Mouse (Mus musculus) lung, embryonic 15.5 days (tissue): ENCODE results near the gene Cript. TPM values are rescaled to one million over a fixed set of nuclear protein-coding genes. Genes with fewer than 3 reads are reported as not detected.
A peak's percentile ranks its signal among the peaks of the same experiment; 100 is the strongest.
"Not testable (repeated sequence)": the region's sequence is repeated elsewhere in the genome, so short reads cannot be mapped to it uniquely, and the experiment has no call there.

Source experiments
- ATAC-seq: fragments of 200-750 bp; cut with Nextera tagmentation; 2 replicates; pipeline ENCODE4 v1.8.0; 2017; ENCODE audit warnings: moderate number of reproducible peaks, borderline replicate concordance; ENCODE audit not compliant: low FRiP score, low TSS enrichment; ENCODE audit errors: extremely low read depth
- H3K27ac ChIP-seq: fragments of 300-500 bp; sonication (generic); 2 replicates; pipeline ENCODE4 v1.5.1; 2015; ENCODE audit warnings: moderate library complexity, mild to moderate bottlenecking, inconsistent platforms
- H3K27me3 ChIP-seq: fragments of 300-500 bp; sonication (generic); 2 replicates; pipeline ENCODE4 v1.6.1; 2015; ENCODE audit warnings: inconsistent platforms
- H3K36me3 ChIP-seq: fragments of 300-500 bp; sonication (generic); 2 replicates; pipeline ENCODE4 v1.6.1; 2015; ENCODE audit warnings: inconsistent platforms
- H3K4me1 ChIP-seq: fragments of 300-500 bp; sonication (generic); 2 replicates; pipeline ENCODE4 v1.6.1; 2015; ENCODE audit warnings: inconsistent platforms
- H3K4me2 ChIP-seq: fragments of 300-500 bp; sonication (generic); 2 replicates; pipeline ENCODE4 v1.6.1; 2015; ENCODE audit warnings: inconsistent platforms, mild to moderate bottlenecking, moderate library complexity
- H3K4me3 ChIP-seq: fragments of 300-500 bp; sonication (generic); 2 replicates; pipeline ENCODE4 v1.5.1; 2015; ENCODE audit warnings: mild to moderate bottlenecking, inconsistent platforms
- H3K9ac ChIP-seq: fragments of 300-500 bp; sonication (generic); 2 replicates; pipeline ENCODE4 v1.6.1; 2015; ENCODE audit warnings: inconsistent platforms
- H3K9me3 ChIP-seq: fragments of 300-500 bp; sonication (generic); 2 replicates; pipeline ENCODE4 v1.6.1; 2016; ENCODE audit warnings: inconsistent platforms
- WGBS: fragments of 180-500 bp; shearing (Covaris S2); methylation state at CpG from one replicate; pipeline ENCODE4 v1.1.7; 2015; 5-methylcytosine and 5-hydroxymethylcytosine counted together
- polyA plus RNA-seq: library from polyadenylated mRNA; unstranded; fragments of >200 nt; fragmentation: Nextera tagmentation; extraction: Ambion mirVana; gene quantifications from 2 replicates; pipeline ENCODE4 v1.2.1, GENCODE M21; 2015

The Cript gene
- polyA plus RNA-seq, 1 experiment from 2014 or later, result 145 TPM

GRCm38 (mm10) chr17:87051652-87052051 lies 26.3 kb downstream of the Cript start:
- no peak overlapping the region for H3K4me3 ChIP-seq
- H3K27ac ChIP-seq, result no peak overlapping the region
- H3K4me1 ChIP-seq, result peaks cover 16% of the 10 kb centered on the region; the same call in 1 of the 2 replicates
- no peaks in the 10 kb centered on the region for H3K27me3 ChIP-seq
- H3K36me3 ChIP-seq, result no peaks in the 10 kb centered on the region
- no peak for ATAC-seq
- H3K4me2 ChIP-seq, result no peak overlapping the region
- no peak overlapping the region for H3K9ac ChIP-seq
- 80% methylated on average over 1 of the region's 1 CpGs for WGBS
- no peaks in the 10 kb centered on the region for H3K9me3 ChIP-seq

- H3K36me3 ChIP-seq, result no peaks in the 10 kb centered on the region
- ATAC-seq, result no peak
Observed at GRCm38 (mm10) chr17:87052432-87052831, 27.1 kb downstream of the Cript start.

DNA sequence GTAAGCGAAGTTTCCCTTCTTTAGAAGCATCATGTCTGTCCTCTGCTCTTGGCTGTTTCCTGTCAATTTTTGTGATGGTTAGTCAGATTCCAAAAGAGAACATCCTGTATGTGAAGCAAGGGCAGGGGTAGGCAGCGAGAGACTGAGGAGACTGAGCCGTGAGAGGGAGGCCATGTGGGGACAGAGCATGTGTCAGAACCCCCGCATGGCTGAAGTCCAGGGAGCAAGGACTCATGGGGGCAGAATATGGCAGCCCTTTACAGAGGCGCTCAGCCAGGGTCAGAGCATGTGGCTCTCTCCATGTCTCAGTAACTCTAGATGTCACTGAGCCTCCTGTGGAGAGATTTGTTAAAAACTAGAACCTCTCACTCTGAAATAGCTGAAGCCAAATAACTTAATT lies 28.6 kb downstream of the Cript start:
- no peaks in the 10 kb centered on the region for H3K36me3 ChIP-seq
- H3K4me1 ChIP-seq, result peaks cover 16% of the 10 kb centered on the region; the same call in 1 of the 2 replicates
- no peak overlapping the region for H3K9ac ChIP-seq
- H3K9me3 ChIP-seq, result no peaks in the 10 kb centered on the region
- H3K27me3 ChIP-seq, result no peaks in the 10 kb centered on the region
- no peak overlapping the region for H3K27ac ChIP-seq
- no peak overlapping the region for H3K4me3 ChIP-seq
- no peak for ATAC-seq
- WGBS, result 69% methylated on average over 5 of the region's 5 CpGs
- no peak overlapping the region for H3K4me2 ChIP-seq

More at GRCm38 (mm10) chr17:87052432-87052831, 27.1 kb downstream of the Cript start:
- H3K4me2 ChIP-seq, result no peak overlapping the region
- H3K9me3 ChIP-seq, result no peaks in the 10 kb centered on the region
- no peaks in the 10 kb centered on the region for H3K27me3 ChIP-seq
- no peak overlapping the region for H3K9ac ChIP-seq
- H3K4me3 ChIP-seq, result no peak overlapping the region
- H3K27ac ChIP-seq, result no peak overlapping the region
- peaks cover 16% of the 10 kb centered on the region; the same call in 1 of the 2 replicates for H3K4me1 ChIP-seq
- 71% methylated on average over 1 of the region's 1 CpGs for WGBS

- 0 out of 2 replicates have a peak overlapping the region, but pooled peaks have one; percentile 1 for H3K27ac ChIP-seq
- no peak overlapping the region for H3K4me3 ChIP-seq
- H3K9me3 ChIP-seq, result no peaks in the 10 kb centered on the region
- peaks cover 16% of the 10 kb centered on the region; the same call in 1 of the 2 replicates for H3K4me1 ChIP-seq
- peak; percentile 26; the same call in 1 of the 2 replicates for ATAC-seq
- 23% methylated on average over 5 of the region's 5 CpGs for WGBS
- no peaks in the 10 kb centered on the region for H3K36me3 ChIP-seq
- no peak overlapping the region for H3K4me2 ChIP-seq
- no peaks in the 10 kb centered on the region for H3K27me3 ChIP-seq
- no peak overlapping the region for H3K9ac ChIP-seq
Observed at GRCm38 (mm10) chr17:87055051-87055459, 29.7 kb downstream of the Cript start.

DNA sequence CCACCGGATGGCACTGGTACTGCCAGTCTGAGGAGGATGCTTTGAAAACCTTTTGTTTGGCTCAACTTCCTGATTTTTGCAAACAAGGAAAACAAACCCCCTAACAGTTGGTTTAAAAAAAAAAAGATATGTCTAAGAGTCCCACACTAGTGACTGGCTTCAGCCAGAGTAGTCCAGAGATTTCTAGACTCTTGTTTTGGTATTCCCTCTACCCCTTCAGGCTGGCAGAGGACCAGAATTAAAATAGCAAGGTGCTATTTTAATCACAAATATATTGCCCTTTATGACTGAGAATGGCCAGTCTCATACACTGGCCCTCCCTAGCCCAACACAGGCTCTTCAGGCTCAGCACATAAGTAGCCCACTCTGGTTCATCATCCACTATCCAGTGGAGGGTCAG lies 30.3 kb downstream of the Cript start:
- 50% methylated on average over 1 of the region's 1 CpGs for WGBS
- no peak overlapping the region for H3K4me2 ChIP-seq
- no peak overlapping the region for H3K9ac ChIP-seq
- H3K4me3 ChIP-seq, result no peak overlapping the region
- H3K36me3 ChIP-seq, result no peaks in the 10 kb centered on the region
- no peak for ATAC-seq
- H3K9me3 ChIP-seq, result no peaks in the 10 kb centered on the region
- no peaks in the 10 kb centered on the region for H3K27me3 ChIP-seq
- H3K4me1 ChIP-seq, result peaks cover 11% of the 10 kb centered on the region; the same call in 1 of the 2 replicates
- no peak overlapping the region for H3K27ac ChIP-seq

GRCm38 (mm10) chr17:87056761-87057160 lies 31.4 kb downstream of the Cript start:
- no peaks in the 10 kb centered on the region for H3K36me3 ChIP-seq
- no peaks in the 10 kb centered on the region for H3K27me3 ChIP-seq
- H3K4me3 ChIP-seq, result no peak overlapping the region
- 87% methylated on average over 7 of the region's 7 CpGs for WGBS
- H3K4me2 ChIP-seq, result no peak overlapping the region
- no peak for ATAC-seq
- no peak overlapping the region for H3K27ac ChIP-seq
- no peak overlapping the region for H3K9ac ChIP-seq
- peaks cover 11% of the 10 kb centered on the region; the same call in 1 of the 2 replicates for H3K4me1 ChIP-seq
- no peaks in the 10 kb centered on the region for H3K9me3 ChIP-seq

DNA sequence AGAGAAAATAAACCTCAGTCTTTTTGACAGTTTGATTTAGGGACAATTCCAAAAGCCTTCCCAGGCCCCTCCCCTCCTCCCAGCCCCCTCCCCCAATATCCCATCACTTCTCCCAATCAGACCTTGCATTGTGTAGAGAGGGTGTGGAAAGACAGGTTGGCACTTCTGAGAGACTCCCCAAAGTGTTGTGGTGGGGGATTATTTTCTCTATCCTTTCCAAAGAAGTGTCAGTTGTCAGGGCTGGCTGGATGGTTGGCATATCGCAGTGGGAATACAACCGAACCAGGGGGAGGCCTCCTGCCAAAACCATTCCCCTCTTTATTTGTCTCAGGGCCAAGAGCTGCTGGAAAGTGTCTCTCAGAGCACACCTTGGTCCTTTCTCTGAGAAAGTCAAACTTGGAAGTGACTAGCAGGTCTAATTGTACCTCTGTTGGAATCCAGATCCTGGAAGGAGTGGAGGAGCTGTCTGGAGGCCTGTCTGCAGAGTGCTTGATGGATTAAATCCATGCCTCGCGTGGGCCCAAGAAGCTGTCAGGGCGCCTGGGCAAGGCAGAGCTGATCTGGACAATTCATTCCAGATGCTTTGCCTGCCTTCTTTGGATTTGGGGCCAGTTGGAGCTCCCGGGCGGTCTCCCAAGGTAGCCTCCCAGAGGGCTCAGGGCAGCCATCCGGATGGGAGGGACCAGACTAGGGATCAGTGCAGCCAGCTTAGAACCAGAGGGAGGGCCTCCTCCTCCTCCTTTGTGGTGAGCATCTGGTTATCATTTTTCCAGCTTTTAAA lies 32.3 kb downstream of the Cript start:
- ATAC-seq, result no peak
- H3K4me2 ChIP-seq, result no peak overlapping the region
- WGBS, result 59% methylated on average over 8 of the region's 8 CpGs
- H3K4me3 ChIP-seq, result no peak overlapping the region
- no peak overlapping the region for H3K27ac ChIP-seq
- peaks cover 11% of the 10 kb centered on the region; the same call in 1 of the 2 replicates for H3K4me1 ChIP-seq
- H3K9me3 ChIP-seq, result no peaks in the 10 kb centered on the region
- no peaks in the 10 kb centered on the region for H3K36me3 ChIP-seq
- no peak overlapping the region for H3K9ac ChIP-seq
- no peaks in the 10 kb centered on the region for H3K27me3 ChIP-seq

- H3K9ac ChIP-seq, result no peak overlapping the region
- no peaks in the 10 kb centered on the region for H3K27me3 ChIP-seq
- no peaks in the 10 kb centered on the region for H3K36me3 ChIP-seq
- H3K9me3 ChIP-seq, result no peaks in the 10 kb centered on the region
- 72% methylated on average over 9 of the region's 9 CpGs for WGBS
- H3K4me3 ChIP-seq, result no peak overlapping the region
- no peak overlapping the region for H3K4me2 ChIP-seq
- no peak for ATAC-seq
- peak overlapping the region; percentile 15; the same call in 1 of the 2 replicates for H3K27ac ChIP-seq
- H3K4me1 ChIP-seq, result no peaks in the 10 kb centered on the region
Observed at GRCm38 (mm10) chr17:87062639-87063038, 37.3 kb downstream of the Cript start.

- WGBS, result 48% methylated on average over 7 of the region's 7 CpGs
- no peak for ATAC-seq
- Histone ChIP-seq H3K4me1 (no peaks in the 10 kb centered on the region), H3K4me3 (no peak overlapping the region), H3K9ac (no peak overlapping the region), H3K36me3 (no peaks in the 10 kb centered on the region), H3K27ac (0 out of 2 replicates have a peak overlapping the region, but pooled peaks have one; percentile 15), H3K4me2 (0 out of 2 replicates have a peak overlapping the region, but pooled peaks have one; percentile 11), H3K27me3 (no peaks in the 10 kb centered on the region), H3K9me3 (no peaks in the 10 kb centered on the region)
Observed at GRCm38 (mm10) chr17:87063461-87063860, 38.1 kb downstream of the Cript start.

DNA sequence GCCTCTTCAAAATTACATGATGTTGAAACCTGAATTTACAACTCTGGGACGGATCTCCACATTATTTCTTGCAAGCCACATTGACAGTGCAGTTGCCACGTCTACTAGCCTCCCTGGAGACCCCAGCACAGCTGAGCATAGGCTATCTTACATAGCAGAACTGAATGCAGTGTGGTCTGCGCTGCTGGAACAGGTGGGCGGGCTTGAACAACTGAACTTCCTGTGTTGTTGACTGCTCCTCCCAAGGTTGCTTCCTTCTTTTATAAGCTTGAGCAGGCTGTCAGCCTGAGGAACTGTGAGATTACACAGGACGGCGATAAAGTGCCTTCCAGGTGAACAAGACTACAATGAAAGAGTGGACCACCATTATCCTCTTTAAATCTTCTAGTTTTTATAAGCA lies 38.6 kb downstream of the Cript start:
- Histone ChIP-seq H3K27ac (no peak overlapping the region), H3K9me3 (no peaks in the 10 kb centered on the region), H3K4me3 (no peak overlapping the region), H3K27me3 (no peaks in the 10 kb centered on the region), H3K4me2 (peak overlapping the region; percentile 11; the same call in 1 of the 2 replicates), H3K4me1 (no peaks in the 10 kb centered on the region), H3K9ac (no peak overlapping the region), H3K36me3 (no peaks in the 10 kb centered on the region)
- ATAC-seq, result no peak
- 63% methylated on average over 6 of the region's 6 CpGs for WGBS

GRCm38 (mm10) chr17:87068997-87069396 lies 43.6 kb downstream of the Cript start:
- no peak overlapping the region for H3K4me2 ChIP-seq
- no peak overlapping the region for H3K9ac ChIP-seq
- H3K4me1 ChIP-seq, result no peaks in the 10 kb centered on the region
- no peak overlapping the region for H3K27ac ChIP-seq
- no peaks in the 10 kb centered on the region for H3K36me3 ChIP-seq
- H3K9me3 ChIP-seq, result no peaks in the 10 kb centered on the region
- H3K4me3 ChIP-seq, result no peak overlapping the region
- 80% methylated on average over 4 of the region's 4 CpGs for WGBS
- no peaks in the 10 kb centered on the region for H3K27me3 ChIP-seq
- ATAC-seq, result no peak

DNA sequence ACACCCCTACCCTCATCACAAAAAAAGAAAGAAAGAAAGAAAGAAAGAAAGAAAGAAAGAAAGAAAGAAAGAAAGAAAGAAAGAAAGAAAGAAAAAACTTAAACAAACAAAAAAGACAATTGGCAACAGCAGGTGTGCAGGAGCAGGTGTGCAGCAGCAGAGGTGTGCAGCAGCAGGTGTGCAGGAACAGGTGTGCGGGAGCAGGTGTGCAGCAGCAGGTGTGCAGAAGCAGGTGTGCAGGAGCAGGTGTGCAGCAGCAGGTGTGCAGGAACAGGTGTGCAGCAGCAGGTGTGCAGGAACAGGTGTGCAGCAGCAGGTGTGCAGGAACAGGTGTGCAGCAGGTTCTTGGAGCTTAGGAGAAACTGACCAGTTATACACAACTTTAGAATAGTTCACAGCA lies 46.8 kb downstream of the Cript start:
- not testable (repeated sequence) for ATAC-seq, H3K36me3 ChIP-seq, H3K4me1 ChIP-seq, H3K4me3 ChIP-seq, H3K9ac ChIP-seq, H3K27ac ChIP-seq, H3K9me3 ChIP-seq, H3K4me2 ChIP-seq, H3K27me3 ChIP-seq
- WGBS, result 93% methylated on average over 1 of the region's 1 CpGs
